Mouse (Mus musculus): ENCODE data around the gene Utp14a.
"Not testable (repeated sequence)": the region's sequence is repeated elsewhere in the genome, so short reads cannot be mapped to it uniquely, and the experiment has no call there.

Utp14a gene

GRCm38 (mm10) chrX:48256468-48257007 lies at the start of gene Utp14a:
Utp14a (plus strand) TSS chrX:48256862.
- DNase-seq = peak; percentile 93

GRCm38 (mm10) chrX:48207761-48208487 lies 48.7 kb upstream of the Utp14a start:
- peak; percentile 33 for DNase-seq

GRCm38 (mm10) chrX:48208519-48209185 lies 48.0 kb upstream of the Utp14a start, which contains the start of gene Zdhhc9:
Zdhhc9 (minus strand) TSS chrX:48208878.
- peak; percentile 80 for DNase-seq

- DNase-seq = not testable (repeated sequence)
Observed at GRCm38 (mm10) chrX:48209746-48210145, 46.9 kb upstream of the Utp14a start.

- no peak for DNase-seq
Observed at GRCm38 (mm10) chrX:48219468-48219867, 37.2 kb upstream of the Utp14a start.

- DNase-seq = no peak
Observed at GRCm38 (mm10) chrX:48222706-48223105, 34.0 kb upstream of the Utp14a start.

- no peak for DNase-seq
Observed at GRCm38 (mm10) chrX:48226225-48226624, 30.4 kb upstream of the Utp14a start.

GRCm38 (mm10) chrX:48234417-48234816 lies 22.2 kb upstream of the Utp14a start:
- DNase-seq = no peak

GRCm38 (mm10) chrX:48255830-48256428 lies 733 bp upstream of the Utp14a start:
- peak; percentile 20 for DNase-seq

- no peak for DNase-seq
Observed at GRCm38 (mm10) chrX:48257011-48257410, 349 bp downstream of the Utp14a start.

GRCm38 (mm10) chrX:48271671-48272070 lies 15.0 kb downstream of the Utp14a start:
- DNase-seq = no peak

- no peak for DNase-seq
Observed at GRCm38 (mm10) chrX:48274634-48275033, 18.0 kb downstream of the Utp14a start.

GRCm38 (mm10) chrX:48278103-48278502 lies 21.4 kb downstream of the Utp14a start:
- no peak for DNase-seq

GRCm38 (mm10) chrX:48284386-48285005 lies 27.8 kb downstream of the Utp14a start:
- DNase-seq = no peak

- peak; percentile 76 for DNase-seq
Observed at GRCm38 (mm10) chrX:48285006-48285650, 28.5 kb downstream of the Utp14a start.

- peak; percentile 63 for DNase-seq
Observed at GRCm38 (mm10) chrX:48285651-48286021, 29.0 kb downstream of the Utp14a start.

GRCm38 (mm10) chrX:48286488-48286887 lies 29.8 kb downstream of the Utp14a start:
- DNase-seq = peak; percentile 23

GRCm38 (mm10) chrX:48288008-48288407 lies 31.3 kb downstream of the Utp14a start:
- no peak for DNase-seq

- DNase-seq = no peak
Observed at GRCm38 (mm10) chrX:48291413-48291812, 34.8 kb downstream of the Utp14a start.

GRCm38 (mm10) chrX:48305356-48305755 lies 48.7 kb downstream of the Utp14a start:
- DNase-seq = no peak

- no peak for DNase-seq
Observed at GRCm38 (mm10) chrX:48310706-48311517, 54.2 kb downstream of the Utp14a start.

- DNase-seq = no peak
Observed at GRCm38 (mm10) chrX:48311727-48312126, 55.1 kb downstream of the Utp14a start.
